Mouse (Mus musculus) neural tube, embryonic 13.5 days (tissue): ENCODE data around the gene 1300017J02Rik. TPM values are rescaled to one million over a fixed set of nuclear protein-coding genes. Genes with fewer than 3 reads are reported as not detected.
A peak's percentile ranks its signal among the peaks of the same experiment; 100 is the strongest.
"Not testable (repeated sequence)": the region's sequence is repeated elsewhere in the genome, so short reads cannot be mapped to it uniquely, and the experiment has no call there.

ENCODE experiments used
- ATAC-seq: fragments of 200-750 bp; cut with Nextera tagmentation; 2 replicates; pipeline ENCODE4 v1.8.0; 2017; ENCODE audit warnings: low read depth, mild to moderate bottlenecking, moderate TSS enrichment, moderate library complexity
- H3K27ac ChIP-seq: fragments of 300-500 bp; sonication (generic); replicated peaks from 2 replicates; pipeline ENCODE4 v1.5.1; 2015; ENCODE audit warnings: moderate library complexity, mild to moderate bottlenecking, inconsistent platforms
- H3K27me3 ChIP-seq: fragments of 300-500 bp; sonication (generic); 2 replicates; pipeline ENCODE4 v1.6.1; 2015; ENCODE audit warnings: mild to moderate bottlenecking, inconsistent platforms
- H3K36me3 ChIP-seq: fragments of 300-500 bp; sonication (generic); 2 replicates; pipeline ENCODE4 v1.6.1; 2015; ENCODE audit warnings: mild to moderate bottlenecking, inconsistent platforms
- H3K4me1 ChIP-seq: fragments of 300-500 bp; sonication (generic); replicated peaks from 2 replicates; pipeline ENCODE4 v1.6.1; 2015; ENCODE audit warnings: inconsistent platforms
- H3K4me2 ChIP-seq: fragments of 300-500 bp; sonication (generic); 2 replicates; pipeline ENCODE4 v1.6.1; 2015; ENCODE audit warnings: inconsistent platforms, mild to moderate bottlenecking, moderate library complexity
- H3K4me3 ChIP-seq: fragments of 300-500 bp; sonication (generic); 2 replicates; pipeline ENCODE4 v1.5.1; 2015; ENCODE audit warnings: mild to moderate bottlenecking, inconsistent platforms
- H3K9ac ChIP-seq: fragments of 300-500 bp; sonication (generic); 2 replicates; pipeline ENCODE4 v1.6.1; 2015; ENCODE audit warnings: moderate library complexity, mild to moderate bottlenecking, inconsistent platforms
- H3K9me3 ChIP-seq: fragments of 300-500 bp; sonication (generic); 2 replicates; pipeline ENCODE4 v1.6.1; 2016; ENCODE audit warnings: inconsistent platforms
- WGBS: fragments of 180-500 bp; shearing (Covaris S2); methylation state at CpG from one replicate; pipeline ENCODE4 v1.1.7; 2015; 5-methylcytosine and 5-hydroxymethylcytosine counted together
- polyA plus RNA-seq: library from polyadenylated mRNA; unstranded; fragments of >200 nt; fragmentation: Nextera tagmentation; extraction: Ambion mirVana; gene quantifications from 2 replicates; pipeline ENCODE4 v1.2.1, GENCODE M21; 2015

Gene 1300017J02Rik
- polyA plus RNA-seq = 1.4 and 1.6 TPM in 2 replicates

DNA sequence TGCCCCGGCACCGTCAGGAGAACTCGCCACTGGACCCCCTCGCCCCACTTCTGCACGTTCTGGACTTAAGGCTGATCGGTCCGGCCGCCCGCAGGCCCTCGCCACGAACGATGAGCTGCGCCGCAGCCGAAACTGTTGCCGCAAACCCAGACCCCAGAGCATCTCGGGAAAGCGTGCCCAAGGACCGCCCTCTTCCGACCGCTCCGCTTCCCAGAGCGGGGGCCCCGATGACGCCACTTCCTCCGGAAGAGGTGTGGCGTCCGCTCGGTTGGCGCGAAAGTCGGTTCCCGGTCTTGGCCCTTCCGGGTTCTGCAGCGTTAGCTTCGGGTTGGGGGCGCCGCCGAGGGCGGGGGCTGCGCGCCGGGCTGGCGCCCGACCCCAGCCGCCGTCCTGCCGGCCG lies at the start of gene 1300017J02Rik, which contains the start of gene Topbp1:
1300017J02Rik (minus strand) TSS at position 156 of the 400 bp plus-strand sequence.
Topbp1 (plus strand) TSS at position 289 of the 400 bp plus-strand sequence.
- Histone ChIP-seq H3K27me3 (no peaks in the 10 kb centered on the region), H3K9ac (peak within 1 kb of the TSS; percentile 88), H3K4me3 (peak within 1 kb of the TSS; percentile 96), H3K4me1 (peaks cover 30% of the 10 kb centered on the region), H3K27ac (peak within 1 kb of the TSS; percentile 91), H3K4me2 (peak within 1 kb of the TSS; percentile 94), H3K9me3 (no peaks in the 10 kb centered on the region), H3K36me3 (peaks cover 17% of the 10 kb centered on the region)
- ATAC-seq = peak; percentile 99
- under 1% methylated on average over 49 of the region's 49 CpGs for WGBS

DNA sequence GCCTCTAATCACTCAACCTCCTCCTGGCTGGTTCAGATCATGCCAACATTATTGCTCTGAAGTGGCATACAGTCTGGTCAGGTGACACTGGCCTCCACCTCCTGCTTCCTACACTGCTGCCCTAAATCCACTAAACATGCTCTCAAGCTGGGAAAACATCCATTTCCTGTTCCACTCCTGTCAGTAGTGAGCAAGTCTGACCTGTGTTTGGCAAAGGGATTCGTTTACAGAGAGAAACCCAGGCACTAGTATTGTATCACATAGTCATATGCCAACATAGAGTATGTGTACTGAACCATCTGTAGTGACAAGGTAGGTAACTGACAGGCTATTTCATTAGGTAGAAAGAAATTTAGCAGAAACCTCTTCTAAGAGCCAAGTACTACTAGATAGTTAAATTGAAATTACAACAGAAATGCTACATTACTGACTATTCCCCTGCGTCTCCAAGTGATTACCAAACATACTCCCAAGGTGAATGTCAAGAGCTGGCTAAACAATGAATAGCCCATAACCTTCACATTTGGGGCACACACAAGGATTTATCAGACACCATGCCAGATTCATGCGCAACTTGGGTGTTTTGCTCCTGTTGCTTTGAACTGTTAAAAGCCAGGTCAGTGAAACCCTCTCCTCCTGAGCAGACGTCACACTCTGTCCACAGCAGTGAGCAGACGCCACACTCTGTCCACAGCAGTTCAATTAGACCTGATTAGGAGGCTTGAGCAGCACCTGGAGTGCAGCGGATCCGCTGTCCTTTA lies 48.8 kb upstream of the 1300017J02Rik start:
- not testable (repeated sequence) for H3K27ac ChIP-seq, H3K4me2 ChIP-seq, H3K27me3 ChIP-seq, H3K4me1 ChIP-seq, H3K9ac ChIP-seq, H3K4me3 ChIP-seq, ATAC-seq, H3K9me3 ChIP-seq
- H3K36me3 ChIP-seq = peaks cover 49% of the 10 kb centered on the region
- 88% methylated on average over 7 of the region's 7 CpGs for WGBS

DNA sequence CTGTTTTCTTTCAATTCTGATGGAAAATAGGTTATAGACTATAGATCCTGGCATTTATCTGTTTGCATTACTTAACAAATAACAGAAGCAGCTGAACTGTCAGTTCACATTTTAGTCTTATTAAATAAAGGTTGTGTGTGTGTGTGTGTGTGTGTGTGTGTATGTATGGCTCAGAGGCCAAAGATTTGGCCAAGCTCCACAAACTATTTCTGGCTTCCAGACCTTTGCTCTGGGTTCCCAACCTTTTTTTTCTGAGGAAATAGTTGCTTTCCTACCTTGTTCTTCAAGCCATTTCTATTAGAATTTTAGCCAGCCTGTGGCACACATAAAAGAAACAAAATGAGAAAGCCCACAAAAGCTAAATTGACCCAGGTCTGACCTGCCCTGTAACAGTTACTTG lies 43.9 kb upstream of the 1300017J02Rik start:
- Histone ChIP-seq H3K4me3 (no peak overlapping the region), H3K9ac (no peak overlapping the region), H3K36me3 (peaks cover 58% of the 10 kb centered on the region), H3K9me3 (no peaks in the 10 kb centered on the region), H3K27ac (no peak overlapping the region), H3K4me1 (no peaks in the 10 kb centered on the region), H3K4me2 (no peak overlapping the region), H3K27me3 (no peaks in the 10 kb centered on the region)
- no peak for ATAC-seq

DNA sequence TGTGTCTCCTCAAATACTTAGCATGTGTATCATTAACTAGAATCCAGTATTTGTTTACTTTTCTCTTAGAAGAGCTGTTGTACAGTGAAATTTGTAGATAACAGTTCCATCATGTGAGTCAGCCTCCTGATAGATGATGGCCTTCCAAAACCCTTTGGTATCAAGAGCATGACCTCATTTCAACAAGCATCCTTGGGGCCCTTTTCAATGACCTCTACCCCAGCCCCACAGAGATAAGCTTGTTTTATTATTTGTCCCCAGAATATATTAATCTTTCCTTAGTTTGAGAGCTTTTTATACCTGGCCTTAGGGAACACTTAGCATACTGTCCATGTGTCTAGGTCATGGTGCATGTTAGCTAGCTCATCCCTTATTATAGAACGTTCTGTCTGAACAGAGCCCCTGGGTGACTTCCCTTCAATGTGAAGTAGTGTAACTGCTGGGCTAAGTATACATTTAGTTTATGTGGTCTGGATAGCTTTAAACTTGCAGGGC lies 43.2 kb upstream of the 1300017J02Rik start:
- no peak overlapping the region for H3K27ac ChIP-seq
- H3K9ac ChIP-seq = no peak overlapping the region
- no peaks in the 10 kb centered on the region for H3K4me1 ChIP-seq
- H3K27me3 ChIP-seq = no peaks in the 10 kb centered on the region
- peaks cover 64% of the 10 kb centered on the region for H3K36me3 ChIP-seq
- ATAC-seq = no peak
- H3K4me2 ChIP-seq = no peak overlapping the region
- WGBS = 83% methylated on average over 1 of the region's 1 CpGs
- H3K9me3 ChIP-seq = no peaks in the 10 kb centered on the region
- H3K4me3 ChIP-seq = no peak overlapping the region

DNA sequence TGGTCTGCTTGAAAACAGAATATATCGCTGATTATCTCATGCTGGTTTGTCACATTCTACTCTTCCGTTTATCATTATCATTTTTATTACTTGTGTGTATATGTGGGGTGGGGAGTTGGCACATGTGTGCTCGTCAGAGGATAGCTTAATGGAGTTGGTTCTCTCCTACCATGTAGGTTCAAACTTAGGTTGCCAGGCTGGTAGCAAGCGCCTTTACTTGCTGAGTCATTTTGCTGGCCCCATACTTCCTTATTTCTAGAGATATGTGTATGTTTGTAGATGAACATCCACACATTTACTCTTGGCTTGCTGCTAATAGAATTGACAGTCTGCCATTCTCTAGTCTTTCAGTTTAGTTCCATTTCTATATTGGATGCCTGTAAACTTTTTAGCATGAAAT lies 42.2 kb upstream of the 1300017J02Rik start:
- Histone ChIP-seq H3K36me3 (peaks cover 65% of the 10 kb centered on the region), H3K9ac (no peak overlapping the region), H3K27ac (no peak overlapping the region), H3K27me3 (no peaks in the 10 kb centered on the region), H3K4me2 (no peak overlapping the region), H3K4me1 (no peaks in the 10 kb centered on the region), H3K4me3 (no peak overlapping the region), H3K9me3 (no peaks in the 10 kb centered on the region)
- WGBS = 88% methylated on average over 4 of the region's 4 CpGs
- no peak for ATAC-seq

DNA sequence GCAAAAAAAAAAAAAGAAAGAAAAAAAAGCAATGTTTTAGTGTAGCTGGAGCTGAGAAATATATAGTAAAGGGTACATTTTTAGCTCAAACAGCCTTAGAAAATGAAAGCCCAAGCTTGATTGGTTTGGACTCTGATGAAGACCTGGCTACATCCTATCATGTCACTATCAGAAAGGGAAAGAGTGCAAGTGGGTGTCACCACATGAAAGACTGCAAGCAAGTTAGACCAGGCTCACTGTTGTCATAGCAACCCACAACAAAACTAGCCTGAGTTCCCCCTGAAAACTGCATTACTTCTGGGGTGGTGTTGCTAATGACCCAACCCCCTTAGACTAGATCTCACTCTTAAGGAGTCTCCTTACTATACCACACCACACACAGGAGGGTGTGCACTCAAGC lies 32.0 kb upstream of the 1300017J02Rik start:
- Histone ChIP-seq H3K36me3 (peaks cover 79% of the 10 kb centered on the region), H3K4me2 (no peak overlapping the region), H3K27ac (no peak overlapping the region), H3K9ac (no peak overlapping the region), H3K4me3 (no peak overlapping the region), H3K27me3 (no peaks in the 10 kb centered on the region), H3K4me1 (no peaks in the 10 kb centered on the region; the same call in 1 of the 2 replicates), H3K9me3 (no peaks in the 10 kb centered on the region)
- ATAC-seq = no peak

DNA sequence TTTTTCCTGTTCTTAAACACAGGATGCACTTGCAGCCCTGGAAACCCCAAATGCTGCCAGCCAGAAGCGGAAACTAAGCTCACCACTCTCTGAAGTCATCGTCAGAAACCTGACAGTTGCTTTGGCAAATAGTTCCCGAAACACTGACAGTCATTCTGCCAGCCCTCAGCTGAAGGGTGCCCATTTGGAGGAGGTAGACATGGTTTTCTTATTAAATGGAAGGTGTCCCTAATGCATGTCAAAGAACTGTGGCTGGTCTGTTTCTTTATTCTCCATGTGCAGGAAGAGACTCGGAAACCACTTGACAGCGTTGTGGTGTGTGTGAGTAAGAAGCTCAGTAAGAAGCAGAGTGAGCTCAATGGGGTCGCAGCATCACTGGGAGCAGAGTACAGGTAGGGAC lies 27.8 kb upstream of the 1300017J02Rik start:
- no peak overlapping the region for H3K4me3 ChIP-seq
- no peaks in the 10 kb centered on the region for H3K27me3 ChIP-seq
- H3K4me2 ChIP-seq = no peak overlapping the region
- no peak overlapping the region for H3K27ac ChIP-seq
- no peaks in the 10 kb centered on the region for H3K9me3 ChIP-seq
- H3K36me3 ChIP-seq = peaks cover 75% of the 10 kb centered on the region
- 93% methylated on average over 6 of the region's 6 CpGs for WGBS
- no peaks in the 10 kb centered on the region for H3K4me1 ChIP-seq
- no peak overlapping the region for H3K9ac ChIP-seq
- ATAC-seq = no peak

DNA sequence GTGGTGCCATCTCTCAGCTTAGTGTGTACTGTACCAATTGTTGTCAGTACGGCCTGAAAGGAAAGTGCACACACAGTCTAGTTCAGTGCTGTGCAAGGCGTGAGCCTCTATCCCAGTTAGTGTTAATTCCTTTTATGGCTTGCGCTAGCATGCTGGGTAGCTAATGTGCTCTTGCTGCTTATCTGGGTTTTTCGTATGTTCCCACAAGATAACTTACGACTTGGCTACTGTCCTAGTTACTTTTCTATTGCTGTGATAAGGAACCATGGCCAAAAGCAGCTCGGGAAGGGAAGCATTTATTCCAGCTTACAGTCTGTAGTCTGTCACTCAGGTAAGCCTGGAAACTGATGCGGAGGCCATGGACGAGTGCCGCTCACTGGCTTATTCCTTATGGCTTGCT lies 21.6 kb upstream of the 1300017J02Rik start:
- Histone ChIP-seq H3K9me3 (no peaks in the 10 kb centered on the region), H3K27me3 (no peaks in the 10 kb centered on the region), H3K4me1 (peaks cover 9% of the 10 kb centered on the region), H3K4me3 (no peak overlapping the region), H3K4me2 (no peak overlapping the region), H3K27ac (peak overlapping the region; percentile 25; the same call in 1 of the 2 replicates), H3K9ac (no peak overlapping the region), H3K36me3 (peaks cover 71% of the 10 kb centered on the region)
- ATAC-seq = no peak
- 47% methylated on average over 9 of the region's 9 CpGs for WGBS

DNA sequence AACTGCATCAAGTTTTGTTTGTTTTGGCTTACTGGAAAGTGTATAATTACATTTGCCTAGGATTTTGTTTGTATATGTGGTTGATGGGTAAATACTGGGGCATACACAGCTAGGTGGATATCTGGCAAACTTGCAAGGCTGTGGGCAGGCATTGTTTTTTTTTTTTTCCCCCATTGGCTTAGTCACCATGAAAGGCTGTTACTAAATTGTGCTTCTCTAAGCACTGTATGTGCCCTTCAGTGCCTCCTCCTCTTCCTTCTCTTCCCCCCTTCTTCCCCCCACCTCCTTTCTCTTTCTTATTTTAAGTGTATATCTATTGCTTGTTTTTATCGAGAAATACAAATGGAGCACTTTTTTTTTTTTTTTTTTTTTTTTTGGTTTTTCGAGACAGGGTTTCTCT lies 19.8 kb upstream of the 1300017J02Rik start:
- Histone ChIP-seq H3K36me3 (peaks cover 78% of the 10 kb centered on the region), H3K9ac (no peak overlapping the region)
- no peak for ATAC-seq

DNA sequence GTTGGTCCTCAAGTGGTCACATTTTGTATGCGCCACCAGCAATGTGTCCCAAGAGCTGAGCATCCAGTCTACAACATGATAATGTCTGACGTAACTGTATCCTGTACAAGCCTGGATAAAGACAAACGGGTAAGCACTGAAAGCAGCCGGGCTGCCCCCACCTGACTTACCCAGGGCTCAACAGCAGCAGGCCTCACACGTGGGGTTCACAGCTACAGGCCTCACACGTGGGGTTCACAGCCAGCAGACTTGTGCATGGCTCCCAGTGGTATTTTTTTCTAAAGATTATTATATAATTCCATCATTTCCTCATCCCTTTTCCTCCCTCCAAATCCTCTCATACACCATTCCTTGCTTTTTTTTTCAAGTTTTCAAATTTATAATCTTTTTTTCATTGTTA lies 5.0 kb upstream of the 1300017J02Rik start:
- Histone ChIP-seq H3K9ac (no peak overlapping the region), H3K27me3 (no peaks in the 10 kb centered on the region), H3K36me3 (peaks cover 52% of the 10 kb centered on the region), H3K9me3 (no peaks in the 10 kb centered on the region), H3K4me2 (no peak overlapping the region), H3K4me1 (peaks cover 22% of the 10 kb centered on the region), H3K27ac (no peak overlapping the region), H3K4me3 (no peak overlapping the region)
- WGBS = 92% methylated on average over 6 of the region's 6 CpGs
- no peak for ATAC-seq

More for the DNA sequence above, 19.8 kb upstream of the 1300017J02Rik start:
- H3K27ac ChIP-seq = no peak overlapping the region
- peaks cover 9% of the 10 kb centered on the region for H3K4me1 ChIP-seq
- H3K4me3 ChIP-seq = no peak overlapping the region
- WGBS = 91% methylated on average over 1 of the region's 2 CpGs
- no peak overlapping the region for H3K4me2 ChIP-seq
- H3K27me3 ChIP-seq = no peaks in the 10 kb centered on the region
- H3K9me3 ChIP-seq = no peaks in the 10 kb centered on the region

DNA sequence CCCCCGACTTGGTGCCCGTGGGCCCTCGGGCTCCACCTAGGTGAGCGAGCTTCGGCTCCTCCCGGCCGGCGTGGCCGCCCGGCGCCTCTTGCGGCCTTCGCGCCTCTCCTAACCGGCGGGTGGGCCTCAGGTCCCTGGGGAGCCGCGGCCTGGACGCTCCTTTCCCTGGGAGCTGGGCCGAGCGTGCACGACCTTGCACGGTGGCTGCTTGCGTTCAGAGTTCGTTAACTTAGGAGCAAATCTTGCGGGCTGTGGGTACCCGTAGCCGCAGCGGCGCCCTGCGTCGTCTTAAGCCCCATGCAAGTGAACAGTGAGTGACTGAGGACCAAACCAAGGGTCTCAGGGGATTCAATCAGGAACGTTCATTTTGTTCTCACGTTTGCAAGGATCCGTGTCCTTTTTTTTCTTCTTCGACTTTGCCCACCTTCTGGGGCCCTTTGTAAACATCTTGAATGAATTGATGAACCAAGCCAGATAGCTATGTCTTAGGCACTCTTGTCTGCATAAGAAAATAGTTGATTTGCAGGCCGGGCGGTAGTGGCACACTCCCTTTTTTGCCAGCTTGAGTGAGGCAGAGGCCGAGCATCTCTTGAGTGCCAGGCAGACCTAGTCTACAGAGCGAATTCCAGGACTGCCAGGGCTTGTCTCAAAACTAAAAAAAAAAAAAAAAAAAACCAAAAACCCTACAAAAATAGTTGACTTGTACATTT lies 605 bp upstream of the 1300017J02Rik start:
- Histone ChIP-seq H3K27ac (peak overlapping the region; percentile 67), H3K4me2 (peak overlapping the region; percentile 94), H3K27me3 (no peaks in the 10 kb centered on the region), H3K4me1 (peaks cover 30% of the 10 kb centered on the region), H3K36me3 (peaks cover 19% of the 10 kb centered on the region), H3K4me3 (peak overlapping the region; percentile 96), H3K9me3 (no peaks in the 10 kb centered on the region), H3K9ac (peak overlapping the region; percentile 88)
- WGBS = under 1% methylated on average over 40 of the region's 40 CpGs
- peak; percentile 70 for ATAC-seq

DNA sequence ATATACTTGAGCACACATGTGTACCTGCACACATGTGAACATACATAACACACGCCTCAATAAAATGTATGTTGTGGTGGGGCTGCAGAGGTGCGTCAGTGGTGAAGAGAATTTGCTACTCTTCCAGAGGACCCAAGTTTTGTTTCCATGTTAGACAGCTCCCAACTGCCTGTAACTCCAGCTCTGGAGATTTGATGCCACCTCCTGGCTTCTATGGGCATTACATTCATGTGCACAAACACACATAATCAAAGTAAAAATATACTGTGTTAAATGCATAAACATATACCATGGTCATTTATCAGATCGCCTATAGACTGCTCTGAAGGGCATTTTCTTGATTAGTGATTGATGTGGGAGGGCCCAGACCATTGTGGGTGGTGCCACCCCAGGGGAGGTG lies 2.2 kb downstream of the 1300017J02Rik start:
- no peaks in the 10 kb centered on the region for H3K36me3 ChIP-seq
- no peaks in the 10 kb centered on the region for H3K9me3 ChIP-seq
- H3K4me2 ChIP-seq = no peak overlapping the region
- H3K27me3 ChIP-seq = no peaks in the 10 kb centered on the region
- no peak for ATAC-seq
- no peak overlapping the region for H3K27ac ChIP-seq
- no peak overlapping the region for H3K9ac ChIP-seq
- H3K4me1 ChIP-seq = peaks cover 30% of the 10 kb centered on the region
- 54% methylated on average over 3 of the region's 3 CpGs for WGBS
- H3K4me3 ChIP-seq = no peak overlapping the region
